Mouse (Mus musculus): ENCODE measurements around the gene Hnrnpul1.
A peak's percentile ranks its signal among the peaks of the same experiment; 100 is the strongest.

The Hnrnpul1 gene

DNA sequence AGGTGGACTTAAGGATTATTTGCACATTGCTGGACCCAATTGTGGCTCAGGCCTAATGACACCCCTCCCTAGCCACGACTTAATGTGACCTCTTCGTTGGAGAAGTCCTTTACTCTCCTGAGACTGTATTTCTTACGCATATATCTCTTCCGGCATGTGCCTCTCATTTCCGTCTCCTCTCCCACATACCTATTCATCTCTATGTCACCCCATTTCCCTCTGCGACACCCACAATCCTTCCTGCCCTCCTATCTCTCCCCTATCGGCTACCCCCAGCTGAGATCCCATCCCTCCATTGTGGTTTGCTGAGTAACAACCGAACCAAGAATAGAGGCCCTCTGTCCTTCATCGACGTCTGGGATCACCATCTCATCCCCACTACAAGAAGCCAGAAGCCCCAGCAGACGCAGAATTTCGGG, 64.9 kb downstream of the Hnrnpul1 start:
- no peak for DNase-seq (ENCODE audit: low read depth, low spot score)

- no peak for DNase-seq (ENCODE audit: low read depth, low spot score)
Measured at GRCm38 (mm10) chr7:25688810-25689586, 65.6 kb downstream of the Hnrnpul1 start.

GRCm38 (mm10) chr7:25687811-25688401, 66.7 kb downstream of the Hnrnpul1 start:
- no peak for DNase-seq (ENCODE audit: low read depth, low spot score)

- DNase-seq (ENCODE audit: low read depth, low spot score) = no peak
Measured at GRCm38 (mm10) chr7:25686680-25687531, 67.7 kb downstream of the Hnrnpul1 start, which contains the start of gene Tgfb1. Tgfb1 (plus strand) TSS chr7:25687002.

DNA sequence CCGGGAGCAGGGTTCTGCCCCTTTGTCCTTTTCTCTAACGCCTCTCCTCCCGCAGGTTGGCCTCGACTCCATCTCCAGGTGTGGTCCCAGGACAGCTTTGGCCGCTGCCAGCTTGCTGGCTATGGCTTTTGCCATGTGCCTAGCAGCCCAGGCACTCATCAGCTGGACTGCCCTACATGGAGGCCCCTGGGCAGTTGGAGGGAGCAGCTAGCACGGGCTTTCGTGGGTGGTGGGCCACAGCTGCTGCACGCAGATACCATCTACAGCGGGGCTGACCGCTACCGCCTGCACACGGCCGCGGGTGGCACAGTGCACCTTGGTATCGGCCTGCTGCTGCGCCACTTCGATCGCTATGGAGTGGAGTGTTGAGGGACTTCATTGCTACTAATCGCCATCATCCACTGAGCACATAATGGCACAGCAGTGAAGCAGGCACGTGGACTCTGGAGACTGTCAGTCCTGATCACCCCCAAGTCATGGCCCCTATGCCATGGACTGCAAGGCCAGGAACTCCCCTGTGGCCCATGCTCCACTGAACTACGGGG, 68.6 kb downstream of the Hnrnpul1 start:
- DNase-seq (ENCODE audit: low read depth, low spot score) = no peak

DNA sequence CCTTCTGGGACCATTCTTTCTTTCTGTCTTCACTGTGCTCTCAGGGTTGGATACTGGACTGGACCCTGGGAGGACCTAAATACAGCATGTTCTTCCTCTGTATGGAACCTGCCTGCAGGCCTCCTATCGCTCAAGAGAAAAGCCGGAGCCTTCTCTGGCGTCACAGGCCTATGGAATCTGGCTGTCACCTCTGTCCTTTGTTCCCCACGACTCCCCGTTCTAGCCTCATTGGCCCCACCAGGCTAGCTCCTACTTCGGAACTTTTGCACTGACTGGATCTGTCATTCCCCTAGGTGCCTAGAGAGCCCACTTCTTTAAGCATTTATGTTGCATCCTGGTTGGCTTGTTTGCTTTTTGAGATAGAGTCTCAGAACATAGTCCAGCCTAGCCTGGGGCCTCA, 69.9 kb downstream of the Hnrnpul1 start:
- DNase-seq (ENCODE audit: low read depth, low spot score) = no peak

DNA sequence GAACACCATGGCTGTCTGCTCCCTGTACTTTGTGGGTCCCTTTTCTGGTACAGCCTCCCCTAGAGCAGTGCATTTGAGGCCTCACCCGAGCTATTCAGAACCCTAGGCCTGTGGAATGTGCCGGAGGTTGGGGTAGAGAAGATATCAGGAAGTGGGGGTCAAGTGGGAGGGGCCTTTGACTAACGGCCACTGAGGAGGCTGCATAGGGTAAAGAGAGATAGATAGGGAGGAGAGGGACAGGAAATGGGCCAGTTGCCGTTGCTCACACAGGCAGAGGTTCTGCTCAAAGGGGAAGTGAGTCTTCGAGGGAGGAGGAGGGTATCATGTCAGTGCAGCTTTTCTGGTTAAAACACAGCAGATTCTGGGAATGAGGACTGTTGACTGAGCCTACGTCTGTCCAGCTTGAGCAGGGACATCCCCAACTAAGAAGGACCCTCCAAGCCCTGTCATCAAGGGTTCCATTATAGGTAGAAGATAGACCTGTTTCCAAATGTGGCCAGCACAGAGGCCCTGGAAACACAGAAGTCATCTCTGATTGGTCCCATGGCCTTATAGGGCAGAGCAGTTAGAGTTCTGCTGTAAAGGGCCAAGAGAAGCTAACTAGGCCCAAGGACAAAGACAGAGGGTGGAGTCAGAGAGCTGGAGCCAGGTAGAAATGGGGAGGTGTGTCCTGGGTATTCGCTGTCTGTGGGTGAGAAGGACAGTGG, 70.9 kb downstream of the Hnrnpul1 start:
- DNase-seq (ENCODE audit: low read depth, low spot score) = no peak

DNA sequence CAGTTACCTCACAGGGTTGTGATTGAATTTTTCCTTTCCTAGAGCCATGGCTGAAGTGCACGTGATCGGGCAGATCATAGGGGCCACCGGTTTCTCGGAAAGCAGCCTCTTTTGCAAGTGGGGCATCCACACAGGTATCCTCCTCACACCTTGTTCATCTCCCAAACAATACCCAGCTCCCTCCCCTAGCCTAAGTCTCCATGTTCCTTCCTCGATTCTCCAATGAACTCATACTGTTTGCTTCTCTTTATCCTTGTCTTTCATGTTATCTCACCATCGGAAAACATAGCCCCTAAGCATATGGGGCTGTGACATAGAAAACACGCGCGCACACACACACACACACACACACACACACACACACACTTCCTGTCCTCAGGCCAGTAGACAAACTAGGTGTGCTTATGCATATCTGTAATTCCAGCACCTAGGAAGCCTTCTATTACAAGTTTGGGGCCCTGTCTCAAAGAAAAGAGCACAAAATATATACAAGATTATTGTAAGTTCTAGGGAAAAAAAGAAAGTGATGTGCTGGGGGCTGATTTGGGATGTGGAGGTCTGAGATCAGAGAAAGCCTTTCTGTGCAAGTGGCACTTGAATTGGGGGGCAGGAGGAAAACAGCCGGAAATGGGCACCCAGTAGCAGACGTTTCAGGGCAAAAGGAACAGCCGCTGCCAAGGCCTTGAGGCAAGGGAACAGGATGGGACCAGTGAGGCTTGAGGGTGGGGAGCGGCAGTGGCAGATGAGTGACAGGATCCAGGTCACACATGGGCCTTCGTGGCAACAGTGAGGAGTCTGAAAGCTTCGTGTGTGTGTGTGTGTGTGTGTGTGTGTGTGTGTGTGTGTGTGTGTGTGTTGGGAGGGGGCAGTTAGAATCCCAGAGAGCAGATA, 73.0 kb downstream of the Hnrnpul1 start:
- no peak for DNase-seq (ENCODE audit: low read depth, low spot score)

DNA sequence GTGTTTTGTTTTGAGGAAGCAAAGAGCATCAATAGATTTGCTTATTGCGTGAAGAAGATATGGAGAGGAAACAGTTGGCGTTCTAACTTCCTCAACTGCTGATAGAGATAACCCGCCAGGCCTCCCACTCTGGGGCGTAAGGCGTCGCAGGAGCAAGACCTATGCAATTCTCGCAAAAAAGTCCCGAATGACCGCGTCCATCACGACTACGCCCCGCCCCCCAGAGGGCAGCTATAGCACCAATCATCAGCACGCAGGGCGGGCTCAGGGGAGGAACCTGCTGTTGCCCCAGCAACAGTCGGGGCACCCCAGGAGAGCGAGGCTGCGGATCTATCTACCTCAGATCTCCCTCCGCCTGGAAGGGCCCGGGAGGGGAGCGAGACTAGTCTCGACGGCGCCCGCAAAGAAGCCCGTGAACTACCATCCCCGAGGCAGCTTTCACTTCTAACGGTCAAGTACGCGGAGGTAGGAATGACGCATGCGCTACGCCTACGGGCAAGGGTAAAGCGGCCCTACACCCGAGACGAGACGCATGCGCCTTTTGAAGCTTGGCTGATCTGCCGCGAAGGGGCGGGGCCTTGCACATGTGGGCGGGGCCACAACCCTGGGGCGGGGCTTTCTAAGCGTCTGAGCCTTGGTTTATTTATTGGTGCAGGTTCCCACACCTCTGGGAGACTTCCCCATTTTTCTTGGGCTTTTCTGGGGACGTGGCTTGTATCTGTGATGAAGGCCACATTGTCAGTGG, 73.9 kb downstream of the Hnrnpul1 start, which contains the start of gene B9d2:
B9d2 (plus strand) TSS at position 267 of the 745 bp plus-strand sequence.
- peak; percentile 90 for DNase-seq (ENCODE audit: low read depth, low spot score)

DNA sequence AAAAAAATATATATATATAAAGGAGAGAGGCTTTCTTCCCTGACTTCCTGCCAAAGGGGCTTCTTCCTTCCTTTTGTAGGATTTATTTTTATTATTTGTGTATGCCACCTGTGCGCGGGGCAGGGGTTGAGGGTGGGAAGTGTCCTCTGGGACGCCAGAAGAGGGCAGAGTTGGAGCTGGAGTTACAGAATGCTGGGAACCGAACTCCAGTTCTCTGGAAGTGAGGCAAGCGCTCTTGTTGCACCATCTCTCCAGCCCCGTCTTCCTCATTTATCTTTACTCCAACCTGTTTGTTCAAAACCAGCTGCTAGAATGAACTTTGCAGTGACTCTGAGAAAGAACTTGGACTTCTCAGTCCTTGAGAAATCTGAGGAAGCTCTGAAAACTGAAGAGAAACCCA, 74.6 kb downstream of the Hnrnpul1 start:
- DNase-seq (ENCODE audit: low read depth, low spot score) = no peak

DNA sequence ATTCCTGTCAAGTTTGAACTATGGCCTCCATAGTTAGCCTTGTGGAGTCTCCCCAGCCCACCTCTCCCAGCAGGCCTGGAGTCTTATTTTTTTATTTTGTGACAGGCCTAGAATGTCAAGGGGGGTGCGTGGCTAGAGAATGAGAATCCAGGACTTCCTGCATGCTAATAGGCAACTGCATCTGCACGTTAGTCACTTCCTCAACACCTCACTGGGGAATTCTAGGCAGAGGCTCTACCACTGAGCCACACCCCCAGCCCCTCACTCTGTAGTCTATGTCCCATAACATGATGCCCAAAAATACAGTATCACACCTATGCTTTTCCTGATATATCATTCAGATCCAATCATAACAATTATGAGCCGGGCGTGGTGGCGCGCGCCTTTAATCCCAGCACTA, 77.5 kb downstream of the Hnrnpul1 start:
- no peak for DNase-seq (ENCODE audit: low read depth, low spot score)

DNA sequence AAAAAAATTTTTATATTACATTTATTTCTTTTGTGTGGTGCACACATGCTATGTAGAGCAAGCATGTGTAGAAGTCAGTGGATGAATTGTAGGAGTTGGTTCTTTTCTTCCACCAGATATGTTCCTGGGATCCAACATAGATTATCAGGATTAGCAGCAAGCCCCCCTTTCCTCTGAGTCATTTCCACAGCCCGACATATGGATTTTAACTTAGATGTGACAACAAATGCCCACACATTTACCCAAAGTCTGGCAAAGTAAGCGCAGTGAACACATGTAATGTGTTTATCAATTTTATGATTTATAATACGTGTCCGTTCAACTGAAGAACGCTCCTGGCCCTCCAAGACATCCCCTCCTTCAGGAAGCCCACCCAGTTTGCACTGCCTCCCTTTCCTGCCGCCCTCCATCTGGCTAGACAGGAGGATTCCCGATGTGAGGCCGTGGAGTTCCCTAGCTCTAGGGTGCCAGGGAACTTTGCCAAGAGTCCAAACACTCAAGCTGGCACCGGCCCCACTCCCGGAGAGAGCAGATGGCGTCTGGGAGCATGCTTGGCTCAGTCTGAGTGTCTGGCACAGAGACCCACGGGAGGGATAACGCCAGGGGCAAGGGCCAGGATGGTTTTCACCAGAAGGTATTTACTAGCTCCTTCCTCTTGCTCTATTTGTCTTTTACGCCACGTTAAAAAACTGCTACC, 78.3 kb downstream of the Hnrnpul1 start:
- DNase-seq (ENCODE audit: low read depth, low spot score) = peak; percentile 51

GRCm38 (mm10) chr7:25675405-25675804, 79.2 kb downstream of the Hnrnpul1 start:
- DNase-seq (ENCODE audit: low read depth, low spot score) = no peak

- no peak for DNase-seq (ENCODE audit: low read depth, low spot score)
Measured at GRCm38 (mm10) chr7:25674719-25675300, 79.7 kb downstream of the Hnrnpul1 start, which contains the start of gene Tmem91. Tmem91 (minus strand) TSS chr7:25675166.

DNA sequence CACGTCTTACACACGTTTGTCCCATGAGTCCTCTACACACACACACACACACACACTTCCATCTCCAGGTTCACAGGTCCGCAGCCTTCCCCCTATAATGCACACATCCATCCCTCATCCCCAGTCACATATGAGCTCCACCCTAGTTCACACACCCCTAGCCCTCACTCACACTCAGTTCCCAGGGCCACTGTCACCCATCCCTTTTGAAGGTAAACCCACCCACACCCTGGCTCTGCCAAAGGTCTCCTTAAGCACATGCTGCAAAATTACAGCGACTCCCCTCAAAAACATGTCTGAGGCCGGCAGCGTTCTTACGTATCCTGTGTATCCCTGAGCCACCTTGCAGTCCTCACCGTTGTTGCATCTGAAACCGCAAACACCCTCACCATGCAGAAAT, 80.3 kb downstream of the Hnrnpul1 start:
- no peak for DNase-seq (ENCODE audit: low read depth, low spot score)

- DNase-seq (ENCODE audit: low read depth, low spot score) = no peak
Measured at GRCm38 (mm10) chr7:25672442-25672841, 82.1 kb downstream of the Hnrnpul1 start.

DNA sequence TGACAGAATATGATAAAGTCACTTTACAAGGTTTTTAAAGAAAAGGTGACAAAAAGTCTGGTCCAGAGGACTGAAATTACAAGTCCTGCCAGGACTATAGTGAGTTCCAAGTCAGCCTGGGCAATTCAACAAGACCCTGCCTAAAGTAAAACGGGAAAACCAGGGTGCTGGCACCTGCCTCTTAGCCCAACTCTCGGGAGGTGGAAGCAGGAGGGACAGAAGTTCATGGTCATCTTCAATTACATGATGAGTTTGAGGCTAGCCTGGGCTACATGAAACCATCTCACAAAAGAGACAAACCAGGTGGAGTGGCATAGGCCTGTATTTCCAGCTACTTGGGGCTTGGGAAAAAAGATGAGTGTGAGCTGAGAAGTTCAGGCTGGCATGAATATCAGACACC, 82.9 kb downstream of the Hnrnpul1 start:
- DNase-seq (ENCODE audit: low read depth, low spot score) = no peak

Measured in retina, adult 2 months (tissue).